Mouse (Mus musculus) common myeloid progenitor, adult 5-6 weeks (primary cell): ENCODE measurements around the gene Oaz3. TPM values are rescaled to one million over a fixed set of nuclear protein-coding genes. Genes with fewer than 3 reads are reported as not detected.

ENCODE experiments used
- ATAC-seq: replicated peaks from 2 replicates; pipeline ENCODE4 v1.8.0; 2016; ENCODE audit warnings: low read depth, mild to moderate bottlenecking, moderate TSS enrichment, inconsistent platforms; ENCODE audit not compliant: poor library complexity, severe bottlenecking
- total RNA-seq: library from RNA; stranded (forward); fragments of 200-1000, 187-1606 nt; gene quantifications from 2 replicates; pipeline ENCODE4 v1.2.3, GENCODE M21; 2017

Oaz3 gene
- total RNA-seq: not detected in 2 replicates

GRCm38 (mm10) chr3:94443597-94443964 lies at the start of gene Oaz3:
TSS of gene Oaz3 (minus strand) at chr3:94443915.
- ATAC-seq: no peak

GRCm38 (mm10) chr3:94487581-94487980 lies 43.9 kb upstream of the Oaz3 start:
- ATAC-seq: no peak

GRCm38 (mm10) chr3:94485922-94486321 lies 42.2 kb upstream of the Oaz3 start:
- no peak for ATAC-seq

GRCm38 (mm10) chr3:94483790-94484439 lies 40.2 kb upstream of the Oaz3 start:
- no peak for ATAC-seq

- peak; percentile 54 for ATAC-seq
Observed at GRCm38 (mm10) chr3:94482764-94483385, 39.2 kb upstream of the Oaz3 start.

- no peak for ATAC-seq
Observed at GRCm38 (mm10) chr3:94481429-94481828, 37.7 kb upstream of the Oaz3 start.

GRCm38 (mm10) chr3:94480291-94480884 lies 36.7 kb upstream of the Oaz3 start, which contains the start of gene Riiad1:
TSS of gene Riiad1 (minus strand) at chr3:94480341.
- ATAC-seq: no peak

GRCm38 (mm10) chr3:94479564-94479963 lies 35.8 kb upstream of the Oaz3 start:
- ATAC-seq: peak; percentile 26; the same call in 1 of the 2 replicates

GRCm38 (mm10) chr3:94478591-94479169 lies 35.0 kb upstream of the Oaz3 start:
- ATAC-seq: no peak

GRCm38 (mm10) chr3:94477981-94478422 lies 34.3 kb upstream of the Oaz3 start, which contains the start of gene Celf3:
TSS of gene Celf3 (plus strand) at chr3:94478295.
- peak; percentile 55 for ATAC-seq

GRCm38 (mm10) chr3:94477444-94477843 lies 33.7 kb upstream of the Oaz3 start:
- ATAC-seq: no peak

- ATAC-seq: no peak
Observed at GRCm38 (mm10) chr3:94476301-94477035, 32.8 kb upstream of the Oaz3 start.

- ATAC-seq: no peak
Observed at GRCm38 (mm10) chr3:94473567-94474232, 30.0 kb upstream of the Oaz3 start.

GRCm38 (mm10) chr3:94473115-94473505 lies 29.4 kb upstream of the Oaz3 start:
- ATAC-seq: no peak

- ATAC-seq: 0 out of 2 replicates have a peak, but pooled peaks have one; percentile 15
Observed at GRCm38 (mm10) chr3:94472447-94473114, 28.9 kb upstream of the Oaz3 start.

- no peak for ATAC-seq
Observed at GRCm38 (mm10) chr3:94468931-94469330, 25.2 kb upstream of the Oaz3 start.

GRCm38 (mm10) chr3:94465632-94466430 lies 22.1 kb upstream of the Oaz3 start:
- no peak for ATAC-seq

GRCm38 (mm10) chr3:94463926-94464578 lies 20.3 kb upstream of the Oaz3 start:
- no peak for ATAC-seq
